20 mouse cellular contexts compared by ENCODE assay signal in genomic region chr3:148315286-148315685, GRCm38 (mm10).
DNase-seq lines count a peak whose midpoint lies in the region; ATAC-seq and TF ChIP-seq lines count a peak whose summit lies in the region.
"Had no signal": no experiment of that assay in that cellular context is flagged by ENCODE, and none has a peak within 500 bp of the region (broad histone marks: within the 10 kb centered on the region; RNA-seq: fewer than 3 reads in every experiment).

No protein-coding gene starts in this region.

- intact Hi-C loops in heart, postnatal 25 days (cut with DNase I) = no loop called here

- WGBS in forebrain, postnatal 0 days = 62% methylated on average over 1 of the region's 1 CpGs
- 93% methylated on average over 1 of the region's 1 CpGs for WGBS in forebrain, embryonic 10.5 days

- no peaks in the 10 kb centered on the region for H3K27me3 ChIP-seq in forebrain, postnatal 0 days (ENCODE audit: insufficient read depth, low read length)
- no peaks in the 10 kb centered on the region for H3K27me3 ChIP-seq in forebrain, embryonic 10.5 days (ENCODE audit: poor library complexity, severe bottlenecking)
- H3K27me3 ChIP-seq: embryonic facial prominence, embryonic 12.5 days; forebrain, embryonic 13.5 days had no signal

- ATAC-seq in forebrain, postnatal 0 days = no peak; the same call in 1 of the 2 replicates
- ATAC-seq: forebrain, embryonic 13.5 days; forebrain, embryonic 16.5 days had no signal

- DNase-seq in forebrain, postnatal 0 days = peak; percentile 72
- no peak for DNase-seq in forebrain, embryonic 10.5 days (ENCODE audit: extremely low spot score, low spot score)
- peak; percentile 15 for DNase-seq in layer of hippocampus, adult 9-11 months
- no peak for DNase-seq in layer of hippocampus, postnatal 25 days (ENCODE audit: extremely low spot score in 1 of 2, low spot score in 1 of 2)
- DNase-seq in brain, embryonic 14.5 days (ENCODE audit: low read depth) = peak; percentile 45
- peak; percentile 9 for DNase-seq in telencephalon, adult 2 months (ENCODE audit: low read depth, low spot score)
- DNase-seq in heart, adult 9 months (ENCODE audit: low spot score in 2 of 2) = no peak
- no peak for DNase-seq in heart, postnatal 25 days (ENCODE audit: low spot score)
- DNase-seq: adrenal gland, adult 2 months; adrenal gland, postnatal 10 days; adrenal gland, postnatal 25 days; cerebellum, adult 11-12 months; cerebellum, adult 2 months; cerebellum, adult 9-10 months; cerebellum, postnatal 10 days; cerebellum, postnatal 25 days had no signal

- H3K9ac ChIP-seq in forebrain, postnatal 0 days = no peak overlapping the region
- H3K9ac ChIP-seq: embryonic facial prominence, embryonic 12.5 days; forebrain, embryonic 13.5 days had no signal

- H3K4me3 ChIP-seq in forebrain, postnatal 0 days (ENCODE audit: low read depth, low read length) = no peak overlapping the region
- H3K4me3 ChIP-seq in forebrain, embryonic 10.5 days = no peak overlapping the region
- H3K4me3 ChIP-seq: embryonic facial prominence, embryonic 10.5 days; embryonic facial prominence, embryonic 12.5 days; forebrain, embryonic 13.5 days had no signal

- no peaks in the 10 kb centered on the region for H3K4me1 ChIP-seq in forebrain, postnatal 0 days (ENCODE audit: insufficient read depth)
- H3K4me1 ChIP-seq in forebrain, embryonic 10.5 days = no peaks in the 10 kb centered on the region
- H3K4me1 ChIP-seq: embryonic facial prominence, embryonic 10.5 days; embryonic facial prominence, embryonic 12.5 days; forebrain, embryonic 13.5 days had no signal

- no peak for TF ChIP-seq POLR2A in brain, embryonic 14.5 days (IDR thresholded peaks at IDR 0.05; ENCODE audit: borderline replicate concordance, extremely low read depth, insufficient read depth, insufficient read length, poor library complexity, severe bottlenecking)

- no peaks in the 10 kb centered on the region for H3K9me3 ChIP-seq in forebrain, postnatal 0 days (ENCODE audit: low read length)
- no peaks in the 10 kb centered on the region for H3K9me3 ChIP-seq in forebrain, embryonic 10.5 days
- H3K9me3 ChIP-seq: embryonic facial prominence, embryonic 10.5 days; embryonic facial prominence, embryonic 12.5 days; forebrain, embryonic 13.5 days had no signal

- no peak for TF ChIP-seq CTCF in forebrain, postnatal 0 days (IDR thresholded peaks at IDR 0.05; ENCODE audit: low read depth)
- TF ChIP-seq CTCF in brain, embryonic 14.5 days (IDR thresholded peaks at IDR 0.05; ENCODE audit: borderline replicate concordance, extremely low read depth, insufficient read depth, insufficient read length) = no peak

- H3K36me3 ChIP-seq in forebrain, postnatal 0 days (ENCODE audit: insufficient read depth) = no peaks in the 10 kb centered on the region
- H3K36me3 ChIP-seq in forebrain, embryonic 10.5 days (replicated peaks) = no peaks in the 10 kb centered on the region
- H3K36me3 ChIP-seq: embryonic facial prominence, embryonic 10.5 days; embryonic facial prominence, embryonic 12.5 days had no signal

- H3K27ac ChIP-seq in forebrain, postnatal 0 days (ENCODE audit: low read depth, low read length) = no peak overlapping the region
- H3K27ac ChIP-seq in forebrain, embryonic 10.5 days = no peak overlapping the region
- H3K27ac ChIP-seq: embryonic facial prominence, embryonic 10.5 days; embryonic facial prominence, embryonic 12.5 days; forebrain, embryonic 13.5 days had no signal

- no peak overlapping the region for H3K4me2 ChIP-seq in forebrain, postnatal 0 days (ENCODE audit: low read depth)
- H3K4me2 ChIP-seq: embryonic facial prominence, embryonic 12.5 days; forebrain, embryonic 13.5 days had no signal

Comparison
In these comparisons a context has a peak if more than half of its experiments do, and no peak if none do; other contexts are left out.
1. DNase-seq: peak in forebrain, postnatal 0 days (single experiment), layer of hippocampus, adult 9-11 months (single experiment), brain, embryonic 14.5 days (single experiment) and telencephalon, adult 2 months (single experiment); none in forebrain, embryonic 10.5 days (single experiment), layer of hippocampus, postnatal 25 days (0 of 2), heart, adult 9 months (0 of 2) and heart, postnatal 25 days (single experiment).